Mouse (Mus musculus): ENCODE results near the gene Gm7324. TPM values are rescaled to one million over a fixed set of nuclear protein-coding genes. Genes with fewer than 3 reads are reported as not detected.
"Not testable (repeated sequence)": the region's sequence is repeated elsewhere in the genome, so short reads cannot be mapped to it uniquely, and the experiment has no call there.

Gene Gm7324
- not detected in 2 replicates for polyA plus RNA-seq (2012; rRNA removed)

DNA sequence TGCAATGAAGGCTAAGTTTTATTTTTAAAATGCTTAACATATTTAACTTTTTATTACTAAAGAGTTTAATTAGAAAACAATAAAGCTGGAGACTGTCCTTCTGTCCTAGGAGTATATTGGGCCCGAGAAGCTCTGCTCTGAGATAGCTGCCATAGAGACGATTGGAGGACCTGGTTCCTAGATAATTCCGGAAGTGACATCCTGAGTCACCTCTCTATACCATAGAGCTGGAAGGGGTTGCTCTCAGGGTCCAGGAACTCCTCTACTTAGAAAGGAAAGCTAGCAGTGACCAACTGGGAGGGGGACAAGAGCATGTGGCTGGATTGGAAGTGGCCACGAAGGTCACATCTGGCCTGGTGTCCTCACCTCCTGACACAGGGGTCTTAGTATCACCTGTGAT lies at the start of gene Gm7324:
Gm7324 (plus strand) TSS at position 208 of the 400 bp plus-strand sequence.
- WGBS, result 86% methylated on average over 4 of the region's 4 CpGs

DNA sequence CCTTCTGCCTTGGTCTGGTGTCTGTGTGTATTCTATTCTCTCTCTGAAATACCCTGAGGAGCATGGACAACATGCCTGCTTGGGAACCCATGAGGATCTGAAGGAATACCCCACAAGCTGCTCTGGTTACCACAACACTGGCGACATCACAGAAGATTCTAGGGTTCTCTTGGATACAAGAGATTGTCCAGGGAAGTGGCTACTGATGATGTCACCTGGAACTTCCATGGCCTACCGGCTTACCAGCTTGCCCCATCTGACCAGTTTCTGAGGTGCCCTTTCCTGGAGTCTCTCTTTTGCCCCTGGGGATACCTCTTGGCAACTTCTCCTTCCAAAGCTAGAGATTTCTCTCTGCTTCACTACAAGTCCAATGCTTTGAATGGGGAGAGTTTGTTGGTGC lies 20.5 kb upstream of the Gm7324 start, which contains the start of gene Gm8165:
Gm8165 (minus strand) TSS at position 101 of the 400 bp plus-strand sequence.
- WGBS, result 81% methylated on average over 1 of the region's 2 CpGs
- not testable (repeated sequence) for H3K36me3 ChIP-seq (ENCODE audit: control insufficient read depth, insufficient read depth, low read length); H3K27ac ChIP-seq (ENCODE audit: insufficient read depth, low read depth, low read length); H3K27me3 ChIP-seq (ENCODE audit: control insufficient read depth, insufficient read depth, low read length); H3K4me1 ChIP-seq (ENCODE audit: control insufficient read depth, insufficient read depth, insufficient read length, low read length); H3K4me3 ChIP-seq (ENCODE audit: low read depth, low read length)

More for the DNA sequence above, at the start of gene Gm7324:
- not testable (repeated sequence) for H3K4me3 ChIP-seq (ENCODE audit: low read depth, low read length); H3K4me1 ChIP-seq (ENCODE audit: control insufficient read depth, insufficient read depth, insufficient read length, low read length); H3K27me3 ChIP-seq (ENCODE audit: control insufficient read depth, insufficient read depth, low read length); H3K36me3 ChIP-seq (ENCODE audit: control insufficient read depth, insufficient read depth, low read length); H3K27ac ChIP-seq (ENCODE audit: insufficient read depth, low read depth, low read length)

DNA sequence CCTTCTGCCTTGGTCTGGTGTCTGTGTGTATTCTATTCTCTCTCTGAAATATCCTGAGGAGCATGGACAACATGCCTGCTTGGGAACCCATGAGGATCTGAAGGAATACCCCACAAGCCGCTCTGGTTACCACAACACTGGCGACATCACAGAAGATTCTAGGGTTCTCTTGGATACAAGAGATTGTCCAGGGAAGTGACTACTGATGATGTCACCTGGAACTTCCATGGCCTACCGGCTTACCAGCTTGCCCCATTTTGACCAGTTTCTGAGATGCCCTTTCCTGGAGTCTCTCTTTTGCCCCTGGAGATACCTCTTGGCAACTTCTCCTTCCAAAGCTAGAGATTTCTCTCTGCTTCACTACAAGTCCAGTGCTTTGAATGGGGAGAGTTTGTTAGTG lies 29.8 kb downstream of the Gm7324 start, which contains the start of gene Gm16506:
Gm16506 (minus strand) TSS at position 101 of the 400 bp plus-strand sequence.
- not testable (repeated sequence) for H3K36me3 ChIP-seq (ENCODE audit: control insufficient read depth, insufficient read depth, low read length); H3K27ac ChIP-seq (ENCODE audit: insufficient read depth, low read depth, low read length); H3K4me1 ChIP-seq (ENCODE audit: control insufficient read depth, insufficient read depth, insufficient read length, low read length); H3K27me3 ChIP-seq (ENCODE audit: control insufficient read depth, insufficient read depth, low read length); H3K4me3 ChIP-seq (ENCODE audit: low read depth, low read length)
- 90% methylated on average over 3 of the region's 3 CpGs for WGBS

DNA sequence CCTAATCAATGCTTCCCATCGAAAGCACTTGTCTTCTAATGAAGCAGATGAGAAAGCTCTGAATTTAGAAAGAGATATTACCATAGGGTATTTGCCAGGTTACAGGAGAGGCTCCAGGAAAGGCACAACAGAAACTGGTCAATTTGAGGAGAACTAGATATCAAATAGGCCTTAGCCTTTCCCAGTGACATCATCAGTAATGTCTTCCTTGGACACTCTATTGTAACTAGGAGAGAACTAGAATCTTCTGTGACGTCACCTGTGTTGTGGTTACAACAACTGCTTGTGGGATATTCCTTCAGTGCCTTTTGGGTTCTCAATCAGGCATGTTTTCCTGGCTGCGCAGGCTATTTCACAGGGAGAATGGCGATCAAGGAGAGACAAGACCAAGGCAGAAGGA lies 49.9 kb downstream of the Gm7324 start, which contains the start of gene Gm6526:
Gm6526 (plus strand) TSS at position 301 of the 400 bp plus-strand sequence.
- not testable (repeated sequence) for H3K27me3 ChIP-seq (ENCODE audit: control insufficient read depth, insufficient read depth, low read length); H3K4me1 ChIP-seq (ENCODE audit: control insufficient read depth, insufficient read depth, insufficient read length, low read length); H3K27ac ChIP-seq (ENCODE audit: insufficient read depth, low read depth, low read length); H3K4me3 ChIP-seq (ENCODE audit: low read depth, low read length); H3K36me3 ChIP-seq (ENCODE audit: control insufficient read depth, insufficient read depth, low read length)
- WGBS, result 78% methylated on average over 4 of the region's 4 CpGs

Other genes starting within 250 kb of the Gm7324 start
- gene Gm5799, start 154.3 kb upstream of the Gm7324 start, polyA plus RNA-seq (2012; rRNA removed), result not detected in 2 replicates
- gene Gm17654, start 118.7 kb upstream of the Gm7324 start, polyA plus RNA-seq (2012; rRNA removed), result not detected in 2 replicates
- not detected in 2 replicates for gene Gm10375, start 89.8 kb upstream of the Gm7324 start, polyA plus RNA-seq (2012; rRNA removed)
- not detected in 2 replicates for gene Gm8165, start 20.6 kb upstream of the Gm7324 start, polyA plus RNA-seq (2012; rRNA removed)
- gene Gm16506, start 29.7 kb downstream of the Gm7324 start, polyA plus RNA-seq (2012; rRNA removed), result not detected in 2 replicates
- not detected in 2 replicates for gene Gm6526, start 50.0 kb downstream of the Gm7324 start, polyA plus RNA-seq (2012; rRNA removed)
- gene Gm8180, start 86.9 kb downstream of the Gm7324 start, polyA plus RNA-seq (2012; rRNA removed), result not detected in 2 replicates
- not detected in 2 replicates for gene Ear1, start 177.7 kb downstream of the Gm7324 start, polyA plus RNA-seq (2012; rRNA removed)
- not detected in 2 replicates for gene Ear10, start 225.7 kb downstream of the Gm7324 start, polyA plus RNA-seq (2012; rRNA removed)
- 0.08 and 0.15 TPM in 2 replicates for gene Gm8113, start 227.6 kb downstream of the Gm7324 start, polyA plus RNA-seq (2012; rRNA removed)